Mouse (Mus musculus): ENCODE measurements around the gene Samd4.
A peak's percentile ranks its signal among the peaks of the same experiment; 100 is the strongest.
"Not testable (repeated sequence)": the region's sequence is repeated elsewhere in the genome, so short reads cannot be mapped to it uniquely, and the experiment has no call there.

Samd4 gene

GRCm38 (mm10) chr14:47075856-47076255 lies 193.2 kb downstream of the Samd4 start:
- no peak for DNase-seq

GRCm38 (mm10) chr14:47076956-47077575 lies 194.4 kb downstream of the Samd4 start:
- no peak for DNase-seq

- DNase-seq = no peak
Measured at GRCm38 (mm10) chr14:47077576-47077970, 194.9 kb downstream of the Samd4 start.

- no peak for DNase-seq
Measured at GRCm38 (mm10) chr14:47079911-47080310, 197.3 kb downstream of the Samd4 start.

GRCm38 (mm10) chr14:47083311-47083710 lies 200.7 kb downstream of the Samd4 start:
- DNase-seq = no peak

- DNase-seq = no peak
Measured at GRCm38 (mm10) chr14:47083838-47084237, 201.2 kb downstream of the Samd4 start.

GRCm38 (mm10) chr14:47084686-47085085 lies 202.0 kb downstream of the Samd4 start:
- DNase-seq = no peak

GRCm38 (mm10) chr14:47086123-47086522 lies 203.5 kb downstream of the Samd4 start:
- DNase-seq = no peak

GRCm38 (mm10) chr14:47086743-47087142 lies 204.1 kb downstream of the Samd4 start:
- DNase-seq = peak; percentile 78

GRCm38 (mm10) chr14:47087182-47087581 lies 204.5 kb downstream of the Samd4 start:
- DNase-seq = peak; percentile 80

GRCm38 (mm10) chr14:47087669-47088250 lies 205.1 kb downstream of the Samd4 start:
- no peak for DNase-seq

GRCm38 (mm10) chr14:47088339-47088738 lies 205.7 kb downstream of the Samd4 start:
- DNase-seq = no peak

GRCm38 (mm10) chr14:47089153-47089552 lies 206.5 kb downstream of the Samd4 start:
- DNase-seq = no peak

- no peak for DNase-seq
Measured at GRCm38 (mm10) chr14:47091908-47092307, 209.3 kb downstream of the Samd4 start.

GRCm38 (mm10) chr14:47093355-47093792 lies 210.7 kb downstream of the Samd4 start:
- no peak for DNase-seq

- no peak for DNase-seq
Measured at GRCm38 (mm10) chr14:47095036-47095435, 212.4 kb downstream of the Samd4 start.

GRCm38 (mm10) chr14:47096357-47096756 lies 213.7 kb downstream of the Samd4 start:
- DNase-seq = no peak

- DNase-seq = no peak
Measured at GRCm38 (mm10) chr14:47104246-47105173, 221.9 kb downstream of the Samd4 start.

GRCm38 (mm10) chr14:47105174-47105557 lies 222.5 kb downstream of the Samd4 start:
- no peak for DNase-seq

GRCm38 (mm10) chr14:47105755-47106154 lies 223.1 kb downstream of the Samd4 start:
- DNase-seq = no peak

GRCm38 (mm10) chr14:47107461-47107860 lies 224.8 kb downstream of the Samd4 start:
- DNase-seq = no peak

- not testable (repeated sequence) for DNase-seq
Measured at GRCm38 (mm10) chr14:47110391-47110790, 227.7 kb downstream of the Samd4 start.

- DNase-seq = no peak
Measured at GRCm38 (mm10) chr14:47111341-47111740, 228.7 kb downstream of the Samd4 start.

GRCm38 (mm10) chr14:47115154-47115553 lies 232.5 kb downstream of the Samd4 start:
- DNase-seq = no peak

All from kidney, adult 18-20 months (tissue).